Mouse (Mus musculus): ENCODE results near the gene Magt1. TPM values are rescaled to one million over a fixed set of nuclear protein-coding genes. Genes with fewer than 3 reads are reported as not detected.
"Not testable (repeated sequence)": the region's sequence is repeated elsewhere in the genome, so short reads cannot be mapped to it uniquely, and the experiment has no call there.

The Magt1 gene
- polyA plus RNA-seq (2015; fragmentation: Nextera tagmentation; extraction: Ambion mirVana), result 43.2 and 44.9 TPM in 2 replicates

GRCm38 (mm10) chrX:106011465-106012159 lies at the start of gene Magt1:
Gene Magt1, minus strand, starts transcription at chrX:106011906.
- DNase-seq (ENCODE audit: low spot score), result peak; percentile 88

- DNase-seq (ENCODE audit: low spot score), result no peak
Measured at GRCm38 (mm10) chrX:106048191-106048590, 36.5 kb upstream of the Magt1 start.

GRCm38 (mm10) chrX:106045928-106046327 lies 34.2 kb upstream of the Magt1 start:
- no peak for DNase-seq (ENCODE audit: low spot score)

GRCm38 (mm10) chrX:106045455-106045854 lies 33.7 kb upstream of the Magt1 start:
- no peak for DNase-seq (ENCODE audit: low spot score)

GRCm38 (mm10) chrX:106043863-106044617 lies 32.3 kb upstream of the Magt1 start:
- no peak for DNase-seq (ENCODE audit: low spot score)

- DNase-seq (ENCODE audit: low spot score), result no peak
Measured at GRCm38 (mm10) chrX:106037185-106037752, 25.6 kb upstream of the Magt1 start.

GRCm38 (mm10) chrX:106035727-106036126 lies 24.0 kb upstream of the Magt1 start:
- DNase-seq (ENCODE audit: low spot score), result no peak

GRCm38 (mm10) chrX:106031124-106031523 lies 19.4 kb upstream of the Magt1 start:
- DNase-seq (ENCODE audit: low spot score), result no peak

GRCm38 (mm10) chrX:106030176-106030575 lies 18.5 kb upstream of the Magt1 start:
- DNase-seq (ENCODE audit: low spot score), result no peak

GRCm38 (mm10) chrX:106027343-106027674 lies 15.6 kb upstream of the Magt1 start:
- no peak for DNase-seq (ENCODE audit: low spot score)

- DNase-seq (ENCODE audit: low spot score), result peak; percentile 94
Measured at GRCm38 (mm10) chrX:106026418-106027342, 15.0 kb upstream of the Magt1 start, which contains the start of gene Atp7a. Gene Atp7a, plus strand, starts transcription at chrX:106027276.

GRCm38 (mm10) chrX:106017516-106017915 lies 5.8 kb upstream of the Magt1 start:
- DNase-seq (ENCODE audit: low spot score), result no peak

- DNase-seq (ENCODE audit: low spot score), result no peak
Measured at GRCm38 (mm10) chrX:106017102-106017501, 5.4 kb upstream of the Magt1 start.

GRCm38 (mm10) chrX:106015571-106016322 lies 4.0 kb upstream of the Magt1 start, which contains the start of gene Cox7b:
Gene Cox7b, plus strand, starts transcription at chrX:106015700.
- DNase-seq (ENCODE audit: low spot score), result peak; percentile 84

GRCm38 (mm10) chrX:106014741-106015377 lies 3.2 kb upstream of the Magt1 start:
- not testable (repeated sequence) for DNase-seq (ENCODE audit: low spot score)

GRCm38 (mm10) chrX:106013217-106013616 lies 1.5 kb upstream of the Magt1 start:
- DNase-seq (ENCODE audit: low spot score), result peak; percentile 53

GRCm38 (mm10) chrX:106012559-106012958 lies 853 bp upstream of the Magt1 start:
- DNase-seq (ENCODE audit: low spot score), result no peak

GRCm38 (mm10) chrX:106010762-106011161 lies 944 bp downstream of the Magt1 start:
- no peak for DNase-seq (ENCODE audit: low spot score)

- DNase-seq (ENCODE audit: low spot score), result no peak
Measured at GRCm38 (mm10) chrX:106001605-106002004, 10.1 kb downstream of the Magt1 start.

GRCm38 (mm10) chrX:105957091-105957490 lies 54.6 kb downstream of the Magt1 start:
- not testable (repeated sequence) for DNase-seq (ENCODE audit: low spot score)

Data from thymus, postnatal 0 days (tissue).